Mouse (Mus musculus): ENCODE results near the gene 1700057G04Rik. TPM values are rescaled to one million over a fixed set of nuclear protein-coding genes. Genes with fewer than 3 reads are reported as not detected.
"Not testable (repeated sequence)": the region's sequence is repeated elsewhere in the genome, so short reads cannot be mapped to it uniquely, and the experiment has no call there.

The 1700057G04Rik gene
- polyA plus RNA-seq, 1 experiment from 2014 or later = not detected

DNA sequence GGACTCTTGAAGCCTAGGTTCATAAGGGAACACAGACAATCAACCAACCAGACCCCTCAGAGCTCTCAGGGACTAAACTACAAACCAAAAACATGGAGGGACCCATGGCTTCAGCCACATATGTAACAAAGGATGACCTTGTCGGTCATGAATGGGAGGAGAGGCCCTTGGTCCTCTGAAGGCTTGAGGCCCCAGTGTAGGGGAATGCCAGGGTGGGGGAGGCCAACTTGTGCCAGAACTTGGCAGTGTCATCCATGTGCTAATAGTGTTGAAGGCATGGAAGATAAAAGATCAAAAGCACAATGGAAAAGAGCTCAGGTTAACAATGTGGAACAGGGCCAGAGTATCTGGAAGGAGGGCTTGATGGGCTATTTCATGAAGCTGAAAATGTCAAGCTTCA is 10.9 kb upstream of the 1700057G04Rik start:
- Histone ChIP-seq H3K4me3 (ENCODE audit: low read depth, low read length) (no peak overlapping the region), H3K9ac (ENCODE audit: low read length) (no peak overlapping the region), H3K4me2 (replicated peaks; ENCODE audit: low read depth) (no peak overlapping the region), H3K36me3 (ENCODE audit: control insufficient read depth, insufficient read depth, low read length) (no peaks in the 10 kb centered on the region), H3K9me3 (ENCODE audit: control insufficient read depth, low read length) (no peaks in the 10 kb centered on the region), H3K4me1 (replicated peaks; ENCODE audit: control insufficient read depth, insufficient read depth) (no peaks in the 10 kb centered on the region), H3K27ac (replicated peaks) (no peak overlapping the region), H3K27me3 (ENCODE audit: control insufficient read depth, insufficient read depth, low read length) (no peaks in the 10 kb centered on the region)
- 74% methylated on average over 1 of the region's 1 CpGs for WGBS
- TF ChIP-seq CTCF (IDR thresholded peaks at IDR 0.05; ENCODE audit: low read depth) = no peak
- TF ChIP-seq EP300 (optimal IDR thresholded peaks at IDR 0.05) = no peak
- ATAC-seq (ENCODE audit: low FRiP score, low TSS enrichment) = no peak
- no peak for DNase-seq (ENCODE audit: low spot score)

DNA sequence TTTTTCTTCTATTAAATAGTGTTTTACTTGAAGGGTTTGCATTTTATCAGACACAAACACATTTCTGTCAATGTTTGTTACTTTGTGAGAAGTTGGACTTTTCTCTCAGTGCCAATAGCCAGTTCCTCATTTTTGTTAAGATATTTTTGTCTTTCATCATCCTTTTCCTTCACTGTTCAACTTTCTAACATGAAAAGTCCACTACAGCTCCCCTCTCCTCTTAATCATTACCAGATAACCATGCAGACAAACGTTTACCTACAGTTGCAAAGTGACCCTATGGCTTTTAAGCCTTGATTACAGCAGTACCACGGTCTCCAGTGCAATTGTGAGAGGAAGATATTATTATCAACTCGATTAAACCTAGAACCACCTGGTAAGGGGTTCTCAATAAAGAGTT is 8.0 kb upstream of the 1700057G04Rik start:
- whole genome bisulfite sequencing = 49% methylated on average over 3 of the region's 3 CpGs
- DNase-seq (ENCODE audit: low spot score) = no peak
- Histone ChIP-seq H3K27ac (replicated peaks) (no peak overlapping the region), H3K4me3 (ENCODE audit: low read depth, low read length) (no peak overlapping the region), H3K4me2 (replicated peaks; ENCODE audit: low read depth) (no peak overlapping the region), H3K9ac (ENCODE audit: low read length) (no peak overlapping the region), H3K9me3 (ENCODE audit: control insufficient read depth, low read length) (no peaks in the 10 kb centered on the region), H3K4me1 (replicated peaks; ENCODE audit: control insufficient read depth, insufficient read depth) (no peaks in the 10 kb centered on the region), H3K36me3 (ENCODE audit: control insufficient read depth, insufficient read depth, low read length) (no peaks in the 10 kb centered on the region), H3K27me3 (ENCODE audit: control insufficient read depth, insufficient read depth, low read length) (no peaks in the 10 kb centered on the region)
- TF ChIP-seq EP300 (optimal IDR thresholded peaks at IDR 0.05) = no peak
- no peak for TF ChIP-seq CTCF (IDR thresholded peaks at IDR 0.05; ENCODE audit: low read depth)
- no peak for ATAC-seq (ENCODE audit: low FRiP score, low TSS enrichment)

DNA sequence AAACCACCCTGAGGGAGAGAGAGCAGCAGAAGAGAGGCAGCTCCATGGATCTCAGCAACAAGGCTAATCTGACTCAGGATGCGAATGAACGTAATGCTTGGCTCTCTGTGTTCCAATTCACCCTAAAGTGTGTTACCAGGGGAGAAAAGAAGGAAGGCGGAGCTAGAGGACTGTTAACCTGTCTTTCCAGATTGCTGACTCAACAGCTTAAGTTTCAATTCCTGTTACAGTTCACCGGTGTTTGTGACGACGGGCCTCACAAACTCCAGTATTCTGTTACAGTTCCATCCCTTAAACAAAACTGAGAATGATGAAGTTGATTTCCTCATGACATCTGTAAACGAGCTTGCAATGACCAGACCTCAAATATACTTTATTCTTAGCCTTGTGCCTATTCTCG is 4.1 kb upstream of the 1700057G04Rik start:
- Histone ChIP-seq H3K36me3 (ENCODE audit: control insufficient read depth, insufficient read depth, low read length) (no peaks in the 10 kb centered on the region), H3K4me1 (replicated peaks; ENCODE audit: control insufficient read depth, insufficient read depth) (no peaks in the 10 kb centered on the region), H3K4me2 (replicated peaks; ENCODE audit: low read depth) (no peak overlapping the region), H3K27me3 (ENCODE audit: control insufficient read depth, insufficient read depth, low read length) (no peaks in the 10 kb centered on the region), H3K27ac (replicated peaks) (no peak overlapping the region), H3K4me3 (ENCODE audit: low read depth, low read length) (no peak overlapping the region), H3K9me3 (ENCODE audit: control insufficient read depth, low read length) (no peaks in the 10 kb centered on the region), H3K9ac (ENCODE audit: low read length) (no peak overlapping the region)
- TF ChIP-seq CTCF (IDR thresholded peaks at IDR 0.05; ENCODE audit: low read depth) = no peak
- no peak for TF ChIP-seq EP300 (optimal IDR thresholded peaks at IDR 0.05)
- DNase-seq (ENCODE audit: low spot score) = no peak
- WGBS = 64% methylated on average over 8 of the region's 8 CpGs
- ATAC-seq (ENCODE audit: low FRiP score, low TSS enrichment) = no peak

DNA sequence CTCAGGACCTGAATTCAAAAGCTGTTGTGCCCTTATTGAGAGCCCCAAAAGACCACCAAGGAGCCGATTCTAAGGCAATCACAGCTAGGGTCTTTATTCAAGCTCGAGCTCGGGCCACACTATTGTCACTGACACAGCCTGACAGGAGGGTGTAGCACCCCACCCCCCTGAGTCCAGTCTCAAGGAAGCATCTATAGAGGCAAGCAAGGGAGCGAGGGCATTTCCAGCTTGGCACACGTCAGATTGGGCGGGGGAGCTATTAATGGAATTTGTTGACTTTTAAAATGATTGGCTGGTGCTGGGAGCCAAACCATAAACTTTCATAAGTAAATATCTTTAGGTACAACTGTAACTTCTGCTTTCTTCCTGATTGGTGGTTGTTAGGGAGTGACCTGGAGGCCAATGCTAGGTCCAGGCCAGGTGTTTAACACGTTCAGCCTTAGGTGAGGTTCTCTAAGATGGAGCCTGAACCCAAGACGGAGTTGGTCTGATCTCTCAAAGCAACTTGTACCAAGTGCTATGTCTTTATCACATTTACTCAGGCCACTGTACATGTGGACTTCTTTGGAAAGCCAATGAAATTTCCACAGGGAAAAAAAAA is 3.5 kb upstream of the 1700057G04Rik start:
- WGBS = 78% methylated on average over 8 of the region's 8 CpGs
- Histone ChIP-seq H3K9me3 (ENCODE audit: control insufficient read depth, low read length) (no peaks in the 10 kb centered on the region), H3K4me1 (replicated peaks; ENCODE audit: control insufficient read depth, insufficient read depth) (no peaks in the 10 kb centered on the region), H3K4me2 (replicated peaks; ENCODE audit: low read depth) (no peak overlapping the region), H3K4me3 (ENCODE audit: low read depth, low read length) (no peak overlapping the region), H3K27ac (replicated peaks) (no peak overlapping the region), H3K9ac (ENCODE audit: low read length) (no peak overlapping the region), H3K27me3 (ENCODE audit: control insufficient read depth, insufficient read depth, low read length) (no peaks in the 10 kb centered on the region), H3K36me3 (ENCODE audit: control insufficient read depth, insufficient read depth, low read length) (no peaks in the 10 kb centered on the region)
- TF ChIP-seq CTCF (IDR thresholded peaks at IDR 0.05; ENCODE audit: low read depth) = no peak
- no peak for TF ChIP-seq EP300 (optimal IDR thresholded peaks at IDR 0.05)
- no peak for ATAC-seq (ENCODE audit: low FRiP score, low TSS enrichment)
- no peak for DNase-seq (ENCODE audit: low spot score)

DNA sequence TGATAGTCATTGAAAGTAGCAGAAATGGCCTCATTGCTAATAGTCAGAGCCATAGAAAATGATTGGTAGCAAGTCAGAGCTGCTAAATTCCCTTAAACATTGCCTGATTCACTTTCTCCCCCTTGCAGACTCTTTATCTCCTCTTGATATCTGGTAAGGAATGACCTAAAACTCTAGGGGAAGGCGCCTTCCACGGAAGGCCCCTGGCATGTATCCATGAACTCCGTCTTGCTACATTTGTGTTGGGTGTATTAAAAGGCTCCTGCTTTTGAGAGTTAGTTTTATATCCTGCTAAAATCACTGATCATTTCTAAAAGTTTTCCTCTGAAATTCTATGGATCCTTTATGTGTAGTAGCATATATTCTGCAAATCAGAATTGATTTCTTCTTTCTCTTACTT is 7.6 kb downstream of the 1700057G04Rik start:
- TF ChIP-seq CTCF (IDR thresholded peaks at IDR 0.05; ENCODE audit: low read depth) (no peak), EP300 (optimal IDR thresholded peaks at IDR 0.05) (no peak)
- Histone ChIP-seq H3K4me2 (replicated peaks; ENCODE audit: low read depth) (no peak overlapping the region), H3K9ac (ENCODE audit: low read length) (no peak overlapping the region), H3K4me1 (replicated peaks; ENCODE audit: control insufficient read depth, insufficient read depth) (no peaks in the 10 kb centered on the region), H3K4me3 (ENCODE audit: low read depth, low read length) (no peak overlapping the region), H3K27me3 (ENCODE audit: control insufficient read depth, insufficient read depth, low read length) (no peaks in the 10 kb centered on the region), H3K36me3 (ENCODE audit: control insufficient read depth, insufficient read depth, low read length) (no peaks in the 10 kb centered on the region), H3K27ac (replicated peaks) (no peak overlapping the region), H3K9me3 (ENCODE audit: control insufficient read depth, low read length) (no peaks in the 10 kb centered on the region)
- ATAC-seq (ENCODE audit: low FRiP score, low TSS enrichment) (no peak), DNase-seq (ENCODE audit: low spot score) (no peak)
- WGBS = 77% methylated on average over 3 of the region's 3 CpGs

DNA sequence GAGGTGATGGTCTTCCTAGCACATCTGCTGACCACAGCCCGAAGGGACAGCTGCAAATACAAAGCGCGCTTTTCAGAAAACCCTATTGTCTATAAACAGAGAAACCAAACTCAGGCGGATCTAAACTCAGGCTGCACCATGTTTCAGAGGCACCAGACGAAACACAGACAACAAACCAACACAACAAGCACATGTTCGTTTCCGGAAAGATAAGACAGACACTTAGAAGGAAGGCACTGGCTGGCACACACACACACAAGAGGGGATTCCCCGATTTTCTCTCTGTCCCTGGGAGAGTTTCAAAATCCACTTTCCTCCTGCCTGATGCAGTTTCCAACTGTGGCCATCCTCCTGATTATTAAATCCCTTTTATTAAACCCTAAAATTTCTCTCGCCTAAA is 16.8 kb downstream of the 1700057G04Rik start:
- WGBS = 74% methylated on average over 9 of the region's 9 CpGs
- H3K9me3 ChIP-seq (ENCODE audit: control insufficient read depth, low read length); ATAC-seq (ENCODE audit: low FRiP score, low TSS enrichment): not testable (repeated sequence)

More for the DNA sequence above, 16.8 kb downstream of the 1700057G04Rik start:
- H3K4me2 ChIP-seq (replicated peaks; ENCODE audit: low read depth); H3K27ac ChIP-seq (replicated peaks); H3K4me3 ChIP-seq (ENCODE audit: low read depth, low read length); H3K27me3 ChIP-seq (ENCODE audit: control insufficient read depth, insufficient read depth, low read length); DNase-seq (ENCODE audit: low spot score); H3K4me1 ChIP-seq (replicated peaks; ENCODE audit: control insufficient read depth, insufficient read depth); H3K9ac ChIP-seq (ENCODE audit: low read length); H3K36me3 ChIP-seq (ENCODE audit: control insufficient read depth, insufficient read depth, low read length): not testable (repeated sequence)

Measured in stomach, postnatal 0 days (tissue).